Mouse (Mus musculus): ENCODE measurements around the gene Enkd1.

Gene Enkd1

GRCm38 (mm10) chr8:105707498-105708403 lies at the start of gene Enkd1, which contains the start of gene 4933405L10Rik:
Enkd1 (minus strand) TSS chr8:105708210.
4933405L10Rik (plus strand) TSS chr8:105707655.
- DNase-seq (ENCODE audit: extremely low read depth, insufficient read length, low spot score) = peak; percentile 84

- no peak for DNase-seq (ENCODE audit: extremely low read depth, insufficient read length, low spot score)
Observed at GRCm38 (mm10) chr8:105754688-105755087, 46.7 kb upstream of the Enkd1 start.

DNA sequence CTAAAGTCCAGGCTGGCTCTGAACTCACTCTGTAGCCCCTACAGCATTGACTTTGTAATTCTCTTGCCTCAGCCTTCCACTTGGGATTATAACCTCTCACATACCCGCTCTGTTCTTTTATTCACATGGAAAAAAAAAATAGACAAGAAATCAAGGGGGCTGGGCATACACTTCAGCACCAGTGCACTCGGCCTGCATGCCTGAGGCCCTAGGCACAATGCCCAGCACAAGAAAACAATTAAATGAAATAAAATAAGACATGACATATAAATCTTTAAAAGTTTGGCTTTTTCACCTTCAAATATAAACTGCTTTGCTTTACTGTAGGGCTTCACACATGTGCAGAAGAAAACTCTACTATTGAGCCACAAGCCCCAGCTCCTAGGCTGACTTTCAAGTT lies 45.9 kb upstream of the Enkd1 start:
- DNase-seq (ENCODE audit: extremely low read depth, insufficient read length, low spot score) = no peak

- DNase-seq (ENCODE audit: extremely low read depth, insufficient read length, low spot score) = peak; percentile 80
Observed at GRCm38 (mm10) chr8:105750606-105751005, 42.6 kb upstream of the Enkd1 start.

DNA sequence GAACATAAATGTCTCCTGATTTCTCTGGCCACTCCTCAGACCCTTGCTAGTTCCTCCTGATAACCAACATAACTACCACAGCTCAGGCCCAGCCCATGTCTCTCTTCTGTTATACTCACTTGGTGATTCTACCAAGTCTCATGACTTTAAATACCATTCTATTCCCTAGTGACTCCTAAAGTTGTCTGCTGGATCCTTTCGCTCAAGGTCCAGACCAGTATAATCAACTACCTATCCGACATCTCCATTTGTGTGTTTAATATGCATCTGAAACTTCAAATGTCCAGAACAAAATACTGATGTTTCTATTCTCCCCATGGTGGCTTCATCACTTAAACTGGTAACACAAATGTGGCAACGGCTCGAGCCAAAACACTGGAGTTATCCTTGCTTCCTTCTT lies 35.3 kb upstream of the Enkd1 start:
- no peak for DNase-seq (ENCODE audit: extremely low read depth, insufficient read length, low spot score)

GRCm38 (mm10) chr8:105739216-105739615 lies 31.2 kb upstream of the Enkd1 start:
- DNase-seq (ENCODE audit: extremely low read depth, insufficient read length, low spot score) = no peak

DNA sequence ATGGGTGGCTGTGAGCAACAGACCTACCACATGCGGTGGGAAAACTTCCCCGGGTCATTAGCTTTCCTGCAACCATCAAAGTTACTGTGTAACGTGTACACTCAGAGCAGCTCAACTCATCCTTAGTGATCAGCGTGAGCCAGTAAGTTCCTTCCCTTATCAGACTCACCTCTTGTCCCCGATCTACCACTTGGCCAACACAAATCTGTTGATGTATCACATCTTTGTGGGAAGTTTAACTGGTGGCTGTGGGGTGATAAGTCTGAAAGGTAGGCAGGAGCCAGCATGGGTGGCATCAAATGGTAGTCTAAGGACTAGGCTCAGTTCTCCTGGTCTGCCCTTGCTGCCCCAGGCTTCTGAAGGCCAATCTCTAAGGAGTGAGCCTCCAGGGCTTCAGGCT lies 24.2 kb upstream of the Enkd1 start:
- DNase-seq (ENCODE audit: extremely low read depth, insufficient read length, low spot score) = no peak

DNA sequence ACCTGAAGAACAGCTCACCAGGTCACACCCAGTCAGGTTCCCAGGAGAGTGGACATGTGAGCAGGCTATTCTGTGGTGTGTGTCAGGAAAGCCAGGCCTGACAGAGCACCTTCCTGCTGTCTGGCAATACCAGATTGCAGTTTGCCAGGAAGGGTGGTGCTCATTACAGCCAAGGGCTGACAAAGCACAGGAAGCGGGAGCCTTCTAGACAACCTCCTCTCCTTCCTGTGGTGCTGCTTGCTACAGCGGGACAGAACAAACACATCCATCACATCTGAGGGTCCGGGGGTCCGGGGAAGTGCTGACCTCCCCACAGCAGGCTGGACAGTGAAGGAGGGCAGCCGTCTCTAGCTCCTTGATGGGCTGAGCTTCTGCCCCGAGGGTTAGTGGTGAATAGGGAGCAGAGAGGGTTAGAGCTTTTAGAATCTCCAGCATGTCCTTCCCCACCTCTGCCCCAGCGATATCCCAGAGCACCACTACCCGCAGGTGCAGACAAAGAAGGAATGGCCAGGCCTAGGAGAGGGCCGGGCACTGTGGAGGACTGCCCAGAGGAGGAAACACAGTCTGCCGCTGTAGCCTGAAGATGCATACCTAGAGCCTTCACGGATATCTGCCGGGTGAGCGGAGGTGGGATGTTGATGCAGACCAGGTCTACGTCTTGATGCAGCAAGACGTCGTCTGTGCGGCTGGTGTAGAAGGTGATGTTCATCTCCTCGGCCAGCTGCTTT lies 19.6 kb upstream of the Enkd1 start:
- no peak for DNase-seq (ENCODE audit: extremely low read depth, insufficient read length, low spot score)

DNA sequence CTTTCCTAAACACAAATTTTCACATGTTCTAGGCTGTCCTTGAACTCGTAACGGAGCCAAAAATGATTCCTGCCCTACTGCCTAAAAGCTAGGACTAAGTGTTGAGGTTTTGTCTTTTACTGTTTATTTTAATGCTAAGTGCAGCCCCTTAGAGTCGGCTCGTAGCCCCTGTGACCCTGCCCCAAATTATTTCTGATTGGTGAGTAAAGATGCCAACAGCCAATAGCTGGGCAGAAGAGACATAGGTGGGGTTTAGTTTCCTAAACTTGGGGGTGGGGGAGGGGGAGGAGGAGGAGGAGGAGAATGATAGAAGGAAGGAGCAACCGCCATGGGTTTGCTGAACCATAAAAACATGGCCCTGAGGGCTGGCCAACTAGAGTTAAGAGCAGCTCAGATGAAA lies 17.7 kb upstream of the Enkd1 start:
- DNase-seq (ENCODE audit: extremely low read depth, insufficient read length, low spot score) = no peak

DNA sequence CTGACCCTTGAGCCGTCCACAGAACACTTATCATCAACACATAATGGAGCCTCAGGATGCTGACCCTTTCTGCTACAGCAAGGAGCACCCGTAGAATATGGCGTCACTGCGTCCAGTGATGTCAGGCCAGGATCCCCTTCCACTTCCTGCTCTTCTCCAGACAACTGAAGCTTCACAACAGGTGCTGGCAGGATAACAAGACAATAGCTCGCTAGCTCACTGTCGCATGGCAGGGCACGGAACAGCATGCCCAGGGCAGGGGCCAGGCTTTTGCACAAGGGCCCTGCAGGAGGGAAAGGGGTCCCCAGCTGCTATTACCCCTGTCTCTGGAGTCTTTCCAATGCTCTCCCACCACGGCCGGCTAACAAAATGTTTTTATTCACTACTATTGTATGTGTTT lies 14.9 kb upstream of the Enkd1 start:
- DNase-seq (ENCODE audit: extremely low read depth, insufficient read length, low spot score) = no peak

DNA sequence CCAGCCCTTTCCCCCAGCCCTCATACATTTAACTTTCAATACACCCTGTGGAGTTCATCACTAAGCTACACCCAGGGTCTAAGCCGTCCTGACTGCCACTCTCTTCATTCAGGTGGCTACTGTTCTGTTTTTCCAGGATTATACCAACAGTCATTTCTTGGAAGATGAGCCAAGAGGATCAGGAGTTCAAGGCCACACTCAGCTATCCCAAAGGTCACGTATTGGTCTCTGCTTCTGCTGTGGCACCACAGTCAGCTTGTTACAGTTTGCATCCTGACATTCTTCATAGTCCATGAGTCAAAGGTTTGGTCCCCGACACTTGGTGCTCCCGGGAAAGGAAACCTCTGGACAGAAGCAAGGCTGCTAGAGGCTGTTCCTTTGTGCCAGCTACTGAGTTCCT lies 11.6 kb upstream of the Enkd1 start:
- no peak for DNase-seq (ENCODE audit: extremely low read depth, insufficient read length, low spot score)

GRCm38 (mm10) chr8:105716302-105716945 lies 8.4 kb upstream of the Enkd1 start:
- no peak for DNase-seq (ENCODE audit: extremely low read depth, insufficient read length, low spot score)

- no peak for DNase-seq (ENCODE audit: extremely low read depth, insufficient read length, low spot score)
Observed at GRCm38 (mm10) chr8:105715042-105715441, 7.0 kb upstream of the Enkd1 start.

DNA sequence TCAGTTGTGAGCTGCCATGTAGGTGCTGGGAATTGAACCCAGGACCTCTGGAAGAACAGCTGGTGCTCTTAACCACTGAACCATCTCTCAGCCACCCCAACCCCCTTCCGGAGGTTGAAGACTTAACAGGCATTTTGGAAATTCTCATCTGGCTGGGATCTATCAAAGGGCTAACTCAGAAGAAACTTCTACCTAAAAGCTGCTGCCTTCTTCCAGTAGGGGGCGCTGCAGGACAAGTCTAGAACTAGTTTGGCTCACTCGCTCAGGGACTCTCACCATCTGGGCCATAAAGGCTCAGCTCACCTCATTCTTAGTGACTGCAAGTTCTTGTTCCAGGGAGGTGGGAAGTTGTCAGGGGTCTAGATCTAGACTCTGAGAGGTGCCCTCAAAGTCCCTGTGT lies 6.1 kb upstream of the Enkd1 start:
- no peak for DNase-seq (ENCODE audit: extremely low read depth, insufficient read length, low spot score)

DNA sequence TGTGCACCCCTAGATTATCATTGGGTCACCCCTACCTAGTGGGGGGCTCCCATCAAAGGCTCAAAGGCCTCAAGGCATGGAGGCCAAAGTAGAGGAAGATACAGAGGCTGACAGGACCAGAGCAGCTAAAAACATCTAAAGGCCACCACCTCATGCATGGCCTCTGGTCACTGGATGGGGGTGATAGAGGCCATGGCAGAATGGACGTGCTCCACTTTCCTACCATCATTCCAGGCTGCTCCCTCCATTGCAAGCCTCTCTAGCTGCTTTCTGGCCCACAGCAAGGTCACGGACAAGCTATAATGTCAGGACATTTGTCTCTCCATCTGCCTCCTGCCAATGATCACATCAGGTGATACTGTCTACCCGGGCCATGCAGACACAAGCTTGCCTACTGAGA lies 4.3 kb upstream of the Enkd1 start:
- DNase-seq (ENCODE audit: extremely low read depth, insufficient read length, low spot score) = no peak

DNA sequence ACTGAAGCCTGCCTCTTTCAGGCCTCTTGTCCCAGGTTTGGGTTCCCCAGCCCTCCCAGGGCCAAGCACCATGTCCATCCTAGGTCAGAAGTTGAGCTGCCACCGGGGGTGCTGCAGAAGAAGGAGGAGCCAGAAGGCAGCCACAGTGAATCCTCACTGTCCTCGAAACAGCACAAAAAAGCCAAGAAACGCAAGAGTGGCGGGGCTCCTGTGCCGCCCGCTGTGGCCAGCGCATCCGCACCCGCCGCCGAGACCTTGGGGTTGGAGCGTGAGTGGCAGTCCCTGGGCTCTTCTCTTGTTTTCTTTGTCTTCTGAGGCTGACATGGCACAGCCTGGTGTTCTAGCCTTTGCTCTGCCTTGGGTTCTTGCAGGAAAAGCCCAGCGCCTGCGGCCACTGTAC lies 1.3 kb upstream of the Enkd1 start:
- no peak for DNase-seq (ENCODE audit: extremely low read depth, insufficient read length, low spot score)

DNA sequence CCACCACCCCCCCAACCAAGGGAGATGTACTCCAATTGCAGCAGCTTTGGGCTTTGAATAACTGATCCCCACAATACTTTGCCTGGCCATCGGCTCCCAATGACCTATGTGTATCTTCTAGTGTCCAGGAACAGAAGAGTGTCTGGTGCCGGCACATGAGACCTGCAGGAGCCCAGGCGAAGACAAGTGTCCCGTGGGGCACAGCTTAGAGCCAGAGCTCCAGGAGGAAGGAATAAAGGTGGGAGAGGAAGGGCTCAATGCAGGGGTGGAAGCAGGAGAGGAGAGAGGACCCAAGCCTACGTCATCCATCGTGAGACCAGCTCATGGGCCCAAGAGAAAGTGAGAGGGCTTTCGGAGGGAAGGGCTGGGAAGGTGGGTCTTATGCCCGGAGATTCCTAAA lies 665 bp upstream of the Enkd1 start:
- no peak for DNase-seq (ENCODE audit: extremely low read depth, insufficient read length, low spot score)

- no peak for DNase-seq (ENCODE audit: extremely low read depth, insufficient read length, low spot score)
Observed at GRCm38 (mm10) chr8:105706426-105706825, 1.6 kb downstream of the Enkd1 start.

DNA sequence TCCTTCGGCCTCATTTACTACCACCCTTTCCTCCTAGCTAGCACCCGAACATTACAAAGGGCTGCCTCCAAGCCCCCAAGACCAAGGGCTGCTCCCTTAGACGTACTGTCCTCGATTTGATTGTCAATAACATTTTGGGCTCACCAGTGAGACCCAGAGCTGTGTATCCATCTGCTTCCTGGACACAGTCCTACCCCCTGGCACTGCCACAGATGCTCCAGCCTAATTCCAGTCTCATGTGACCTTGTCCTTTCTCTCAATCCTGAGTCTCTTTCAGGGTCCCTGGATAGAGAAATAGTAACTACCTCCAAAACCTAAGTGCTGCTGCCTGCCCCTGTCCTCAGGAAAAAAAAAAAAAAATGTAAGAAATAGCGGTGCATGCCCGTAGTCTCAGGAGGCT lies 3.1 kb downstream of the Enkd1 start:
- no peak for DNase-seq (ENCODE audit: extremely low read depth, insufficient read length, low spot score)

DNA sequence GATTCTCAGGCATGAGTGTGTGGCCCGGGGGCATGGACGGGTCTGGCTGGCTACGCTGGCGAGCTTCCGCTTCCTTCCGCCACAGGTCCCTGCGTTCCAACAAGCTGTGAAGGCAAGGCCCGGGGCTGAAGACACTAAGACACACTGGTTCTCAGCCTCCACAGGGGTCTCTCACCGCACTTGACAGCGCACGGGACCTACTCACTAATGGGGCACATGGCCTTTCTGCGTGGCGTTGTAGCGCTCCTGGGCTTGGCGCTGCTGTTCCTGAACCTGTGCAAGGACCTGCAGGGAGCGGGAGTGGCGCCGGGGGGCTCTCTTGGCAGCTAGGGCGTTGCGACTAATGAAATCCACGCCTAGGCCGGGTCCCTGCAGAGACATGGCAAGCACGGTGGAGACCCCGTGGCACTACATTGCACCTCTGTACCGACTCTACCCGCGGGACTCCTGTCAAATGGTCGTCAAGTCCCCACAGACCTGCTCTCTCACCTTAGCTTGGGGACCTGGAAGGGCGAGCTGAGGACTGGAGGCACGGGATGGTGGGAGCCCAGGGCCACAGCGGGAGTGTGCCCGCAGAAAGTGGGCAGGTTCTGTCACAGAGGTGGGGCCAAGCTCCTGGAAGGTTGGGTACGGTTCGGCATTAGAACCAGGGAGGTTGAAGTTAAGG lies 3.7 kb downstream of the Enkd1 start:
- no peak for DNase-seq (ENCODE audit: extremely low read depth, insufficient read length, low spot score)
